Mouse (Mus musculus) lung, postnatal 0 days (tissue): ENCODE measurements at regions not wholly inside any gene's neighbourhood (a gene's known extent, or its start where the extent isn't known, plus 50 kb on each side); places are given as distances from the start of the nearest gene placed in this dataset.

Experiments
- ATAC-seq: fragments of 200-750 bp; cut with Nextera tagmentation; 2 replicates; pipeline ENCODE4 v1.8.0; 2017; ENCODE audit warnings: moderate library complexity
- DNase-seq: peaks from one replicate; pipeline ENCODE4 v3.0.0-alpha.2; 2016; ENCODE audit warnings: low spot score
- H3K27ac ChIP-seq: fragments of 300-500 bp; sonication (generic); 2 replicates; pipeline ENCODE4 v1.5.1; 2014; ENCODE audit warnings: antibody characterized with exemption, mild to moderate bottlenecking, low read length, mixed read lengths
- H3K27me3 ChIP-seq: fragments of 300-500 bp; sonication (generic); replicated peaks from 2 replicates; pipeline ENCODE4 v1.6.1; 2014; ENCODE audit warnings: low read length, mixed read lengths; ENCODE audit not compliant: insufficient read depth
- H3K36me3 ChIP-seq: fragments of 300-500 bp; sonication (generic); 2 replicates; pipeline ENCODE4 v1.6.1; 2014; ENCODE audit warnings: low read length, mixed read lengths; ENCODE audit not compliant: insufficient read depth
- H3K4me1 ChIP-seq: fragments of 300-500 bp; sonication (generic); 2 replicates; pipeline ENCODE4 v1.6.1; 2014; ENCODE audit warnings: antibody characterized with exemption, low read depth, low read length, mixed read lengths; ENCODE audit not compliant: insufficient read depth
- H3K4me2 ChIP-seq: fragments of 300-500 bp; sonication (generic); replicated peaks from 2 replicates; pipeline ENCODE4 v1.6.1; 2014; ENCODE audit warnings: low read depth, mild to moderate bottlenecking, low read length, moderate library complexity, mixed read lengths
- H3K4me3 ChIP-seq: fragments of 300-500 bp; sonication (generic); 2 replicates; pipeline ENCODE4 v1.5.1; 2014; ENCODE audit warnings: low read depth, low read length
- H3K9ac ChIP-seq: fragments of 300-500 bp; sonication (generic); replicated peaks from 2 replicates; pipeline ENCODE4 v1.6.1; 2014; ENCODE audit warnings: low read depth, mild to moderate bottlenecking
- H3K9me3 ChIP-seq: fragments of 300-500 bp; sonication (generic); 2 replicates; pipeline ENCODE4 v1.6.1; 2016; ENCODE audit warnings: low read length, mixed read lengths
- CTCF ChIP-seq: IDR thresholded peaks from 2 replicates; pipeline ENCODE4 v1.5.1; 2016; ENCODE audit warnings: antibody characterized with exemption, mild to moderate bottlenecking
- EP300 ChIP-seq: IDR thresholded peaks from 2 replicates; pipeline ENCODE4 v1.6.1; 2016; ENCODE audit warnings: antibody characterized with exemption, mild to moderate bottlenecking, control low read depth
- WGBS: fragments of 180-500 bp; shearing (Covaris S2); extraction: QIAGEN DNeasy Blood & Tissue Kit; methylation state at CpG from one replicate; pipeline ENCODE4 v1.1.7; 2014; 5-methylcytosine and 5-hydroxymethylcytosine counted together

DNA sequence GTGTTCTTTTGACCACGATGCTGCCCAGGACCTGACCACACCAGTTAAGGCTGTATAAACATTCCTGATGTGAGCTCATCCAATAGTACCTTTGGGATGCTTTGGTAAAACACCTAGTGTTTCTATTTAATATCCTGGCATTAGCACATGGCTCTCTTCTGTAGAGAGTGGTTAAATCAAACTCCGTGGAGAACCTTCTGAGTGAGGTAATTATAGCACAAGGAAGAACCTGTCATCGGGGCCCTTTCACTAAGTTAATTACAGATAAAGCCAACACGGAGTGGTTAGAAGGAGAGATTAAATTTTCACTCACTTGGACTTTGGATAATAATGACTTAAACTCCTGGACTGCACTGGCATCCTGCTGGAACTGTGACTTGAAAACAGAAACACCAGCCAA, 133.8 kb upstream of the N6amt1 start:
- Histone ChIP-seq H3K9ac (no peak overlapping the region), H3K4me2 (no peak overlapping the region), H3K4me3 (no peak overlapping the region), H3K27me3 (no peaks in the 10 kb centered on the region), H3K9me3 (no peaks in the 10 kb centered on the region), H3K27ac (no peak overlapping the region), H3K4me1 (no peaks in the 10 kb centered on the region), H3K36me3 (no peaks in the 10 kb centered on the region)
- 53% methylated on average over 4 of the region's 4 CpGs for WGBS
- no peak for TF ChIP-seq CTCF
- TF ChIP-seq EP300, result no peak
- ATAC-seq, result no peak
- DNase-seq, result no peak

DNA sequence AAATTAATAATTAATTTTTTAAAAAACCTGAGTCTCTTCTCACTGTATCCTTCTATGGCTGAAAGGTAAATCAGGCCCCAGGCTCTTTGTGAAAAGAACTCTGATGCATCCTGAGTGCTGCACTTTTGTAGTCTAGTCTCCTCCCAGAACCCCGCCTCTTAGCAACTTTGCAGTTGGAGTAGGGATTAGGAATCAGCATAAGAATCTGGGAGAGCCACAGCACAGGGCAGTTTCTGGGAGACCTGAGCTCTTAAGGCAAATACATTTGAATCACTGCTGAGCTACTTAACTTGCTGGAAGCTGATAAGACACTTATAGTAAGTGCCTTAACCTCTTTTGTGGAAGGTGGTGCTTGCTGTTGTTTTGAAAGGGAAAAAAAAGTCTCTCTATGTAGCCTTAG, 146.1 kb upstream of the N6amt1 start:
- no peak overlapping the region for H3K4me3 ChIP-seq
- H3K9ac ChIP-seq, result no peak overlapping the region
- no peaks in the 10 kb centered on the region for H3K4me1 ChIP-seq
- DNase-seq (peak; percentile 69), ATAC-seq (peak; percentile 95)
- no peaks in the 10 kb centered on the region for H3K36me3 ChIP-seq
- WGBS, result 42% methylated on average over 1 of the region's 1 CpGs
- H3K27ac ChIP-seq, result no peak overlapping the region
- no peak overlapping the region for H3K4me2 ChIP-seq
- TF ChIP-seq EP300, result 0 out of 2 replicates have a peak, but pooled peaks have one; percentile 12
- no peak for TF ChIP-seq CTCF
- no peaks in the 10 kb centered on the region for H3K9me3 ChIP-seq
- H3K27me3 ChIP-seq, result no peaks in the 10 kb centered on the region

DNA sequence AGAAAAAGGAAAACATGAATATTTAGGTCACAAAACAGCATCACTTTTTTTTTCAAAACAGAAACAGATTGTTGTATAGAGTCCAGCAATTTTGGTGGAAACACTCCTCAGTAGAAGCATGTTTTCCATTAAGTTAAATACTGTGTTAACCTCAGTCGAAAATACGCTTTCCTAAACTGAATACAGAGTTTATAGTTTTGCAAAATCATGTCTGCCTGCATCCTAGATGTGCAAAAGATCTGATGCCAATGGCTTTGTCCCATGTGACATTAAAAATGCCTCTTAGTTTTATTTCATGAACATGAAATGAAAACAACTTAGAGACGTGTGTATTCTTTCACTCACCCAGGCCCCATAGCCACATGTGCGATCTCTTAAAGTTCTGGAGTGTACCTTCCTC, 163.5 kb upstream of the N6amt1 start:
- no peak overlapping the region for H3K4me3 ChIP-seq
- 88% methylated on average over 4 of the region's 4 CpGs for WGBS
- no peaks in the 10 kb centered on the region for H3K36me3 ChIP-seq
- H3K27me3 ChIP-seq, result no peaks in the 10 kb centered on the region
- no peak overlapping the region for H3K9ac ChIP-seq
- no peaks in the 10 kb centered on the region for H3K4me1 ChIP-seq
- TF ChIP-seq EP300 (no peak), CTCF (no peak)
- H3K4me2 ChIP-seq, result no peak overlapping the region
- no peak for ATAC-seq
- H3K9me3 ChIP-seq, result no peaks in the 10 kb centered on the region
- no peak for DNase-seq
- H3K27ac ChIP-seq, result no peak overlapping the region

DNA sequence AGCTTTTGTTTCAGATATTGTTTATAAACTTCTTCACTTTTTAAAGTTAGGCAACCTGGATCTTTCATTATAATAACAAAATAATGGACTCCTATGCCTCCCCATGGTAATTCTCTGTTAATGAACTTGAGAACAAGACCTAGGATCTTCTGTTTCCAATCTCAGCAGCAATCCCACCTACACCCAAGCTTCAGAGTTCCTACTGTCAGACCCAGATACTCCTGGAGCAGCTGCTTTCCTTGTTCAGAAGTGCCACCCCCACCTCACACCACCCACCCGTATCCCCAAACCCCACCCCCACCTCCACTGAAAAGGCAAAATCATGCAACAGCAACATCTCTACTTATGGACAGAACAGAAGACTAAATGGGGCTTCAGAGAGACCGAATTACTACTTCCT, 165.2 kb upstream of the N6amt1 start:
- 72% methylated on average over 2 of the region's 2 CpGs for WGBS
- H3K27me3 ChIP-seq, result no peaks in the 10 kb centered on the region
- no peak for ATAC-seq

GRCm38 (mm10) chr16:87172395-87172794, 181.6 kb upstream of the N6amt1 start:
- WGBS, result 77% methylated on average over 4 of the region's 4 CpGs
- ATAC-seq, result no peak
- no peak for DNase-seq

More for the DNA sequence above, 165.2 kb upstream of the N6amt1 start:
- no peak for DNase-seq
- H3K36me3 ChIP-seq, result no peaks in the 10 kb centered on the region
- H3K4me2 ChIP-seq, result no peak overlapping the region
- H3K9ac ChIP-seq, result no peak overlapping the region
- H3K9me3 ChIP-seq, result no peaks in the 10 kb centered on the region
- no peaks in the 10 kb centered on the region for H3K4me1 ChIP-seq
- no peak for TF ChIP-seq CTCF
- no peak for TF ChIP-seq EP300
- no peak overlapping the region for H3K27ac ChIP-seq
- H3K4me3 ChIP-seq, result no peak overlapping the region

GRCm38 (mm10) chr16:87139301-87139700, 214.7 kb upstream of the N6amt1 start:
- DNase-seq, result no peak
- Histone ChIP-seq H3K9ac (no peak overlapping the region), H3K27me3 (no peaks in the 10 kb centered on the region), H3K4me3 (no peak overlapping the region), H3K9me3 (no peaks in the 10 kb centered on the region), H3K36me3 (no peaks in the 10 kb centered on the region), H3K4me2 (no peak overlapping the region), H3K4me1 (no peaks in the 10 kb centered on the region), H3K27ac (no peak overlapping the region)
- ATAC-seq, result no peak
- 70% methylated on average over 2 of the region's 2 CpGs for WGBS
- no peak for TF ChIP-seq EP300
- no peak for TF ChIP-seq CTCF

More at GRCm38 (mm10) chr16:87172395-87172794, 181.6 kb upstream of the N6amt1 start:
- Histone ChIP-seq H3K27me3 (no peaks in the 10 kb centered on the region), H3K4me2 (no peak overlapping the region), H3K9me3 (no peaks in the 10 kb centered on the region), H3K4me3 (no peak overlapping the region), H3K27ac (no peak overlapping the region), H3K4me1 (no peaks in the 10 kb centered on the region), H3K36me3 (no peaks in the 10 kb centered on the region), H3K9ac (no peak overlapping the region)
- TF ChIP-seq EP300 (no peak), CTCF (no peak)

DNA sequence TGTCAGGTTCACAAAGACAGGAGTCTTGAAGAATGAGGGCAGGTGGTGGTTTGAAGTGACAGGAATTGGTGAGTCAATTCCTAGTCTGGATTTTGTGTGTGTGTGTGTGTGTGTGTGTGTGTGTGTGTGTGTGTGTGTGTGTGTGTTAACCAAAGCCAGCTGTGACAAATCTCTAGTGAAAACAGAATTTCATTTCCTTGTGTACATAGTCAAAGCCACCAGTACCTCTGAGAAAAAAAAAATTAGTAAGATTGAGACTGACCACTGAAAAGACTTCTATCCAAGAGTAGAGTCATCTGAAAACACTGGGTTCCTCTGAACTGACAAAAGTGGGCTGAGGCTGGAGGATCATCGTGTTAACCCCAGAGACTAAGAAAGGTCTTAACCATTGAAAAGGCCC, 217.5 kb upstream of the N6amt1 start:
- H3K36me3 ChIP-seq, result no peaks in the 10 kb centered on the region
- DNase-seq, result no peak
- no peak overlapping the region for H3K9ac ChIP-seq
- WGBS, result 95% methylated on average over 1 of the region's 1 CpGs
- H3K4me1 ChIP-seq, result no peaks in the 10 kb centered on the region
- no peak for ATAC-seq
- H3K27me3 ChIP-seq, result no peaks in the 10 kb centered on the region
- H3K4me3 ChIP-seq, result no peak overlapping the region
- TF ChIP-seq EP300 (no peak), CTCF (no peak)
- H3K27ac ChIP-seq, result no peak overlapping the region
- H3K4me2 ChIP-seq, result no peak overlapping the region
- H3K9me3 ChIP-seq, result no peaks in the 10 kb centered on the region
